In genomic region chr7:28961927-28962670, GRCm38 (mm10) we compare ENCODE assay signal across 8 mouse cellular contexts. TPM values are rescaled to one million over a fixed set of nuclear protein-coding genes. Genes with fewer than 3 reads are reported as not detected.
A peak's percentile ranks its signal among the peaks of the same experiment; 100 is the strongest.
DNase-seq lines count a peak whose midpoint lies in the region; ATAC-seq and TF ChIP-seq lines count a peak whose summit lies in the region.

Gene Actn4 (minus strand): TSS chr7:28962340.

- TF ChIP-seq POLR2A in lung, adult 2 months (IDR thresholded peaks at IDR 0.05; ENCODE audit: borderline replicate concordance, extremely low read depth, low read depth, low read length), result peak; percentile 98

- under 1% methylated on average over 75 of the region's 76 CpGs for WGBS in forebrain, embryonic 15.5 days
- WGBS in lung, adult 2 months, result under 1% methylated on average over 76 of the region's 76 CpGs

- peaks cover 44% of the 10 kb centered on the region for H3K4me1 ChIP-seq in forebrain, embryonic 15.5 days
- H3K4me1 ChIP-seq in lung, adult 2 months (ENCODE audit: control insufficient read depth, insufficient read depth, low read length), result peaks cover 22% of the 10 kb centered on the region

- H3K27ac ChIP-seq in forebrain, embryonic 15.5 days (replicated peaks), result peak within 1 kb of the TSS; percentile 89

- ATAC-seq in forebrain, embryonic 15.5 days (replicated peaks), result peak; percentile 92
- ATAC-seq in neutrophil, adult 5-6 weeks (ENCODE audit: extremely low read depth, insufficient number of reproducible peaks, low FRiP score, poor library complexity, severe bottlenecking), result peak; percentile 92

- no peaks in the 10 kb centered on the region for H3K9me3 ChIP-seq in forebrain, embryonic 15.5 days

- no peaks in the 10 kb centered on the region for H3K27me3 ChIP-seq in forebrain, embryonic 15.5 days

- H3K4me2 ChIP-seq in forebrain, embryonic 15.5 days (replicated peaks), result peak within 1 kb of the TSS; percentile 64

- intact Hi-C loops in heart, postnatal 25 days (cut with DNase I), result loop anchor here (2.0 kb wide), 1 partner anchor 23 kb away; no protein-coding TSS in a partner anchor

- H3K36me3 ChIP-seq in forebrain, embryonic 15.5 days, result no peaks in the 10 kb centered on the region

- peak within 1 kb of the TSS; percentile 97 for H3K9ac ChIP-seq in forebrain, embryonic 15.5 days (replicated peaks)

- no peak for TF ChIP-seq CTCF in lung, adult 2 months (IDR thresholded peaks at IDR 0.05; ENCODE audit: insufficient read depth, low read length)

- peak; percentile 98 for DNase-seq in ES-CJ7 (ENCODE audit: low read depth, low spot score)
- DNase-seq in cerebellum, adult 11 months, result peak; percentile 99
- peak; percentile 99 for DNase-seq in heart, postnatal 25 days (ENCODE audit: low spot score)
- peak; percentile 98 to 99 for DNase-seq in layer of hippocampus, adult 18-20 months (ENCODE audit: low spot score in 2 of 2)
- peak; percentile 97 for DNase-seq in lung, adult 2 months
- peak; percentile 98 for DNase-seq in thymus, adult 18-20 months

- peak within 1 kb of the TSS; percentile 94 for H3K4me3 ChIP-seq in forebrain, embryonic 15.5 days
- peak within 1 kb of the TSS; percentile 92 for H3K4me3 ChIP-seq in lung, adult 2 months (replicated peaks; ENCODE audit: extremely low read depth, low read depth, low read length)

RNA-seq across cellular contexts. Expression of gene Actn4, which starts in this region (rescaled TPM):
- 134 TPM in 2 replicates for polyA plus RNA-seq in forebrain, embryonic 15.5 days (2015; fragmentation: Nextera tagmentation; extraction: Ambion mirVana)
- 100 to 1,000 TPM in 1 of 2 experiments, 10 to 100 TPM in 1; 77.0 to 101 TPM for total RNA-seq in heart, postnatal 25 days (2021)
- 100 to 1,000 TPM; 127 to 136 TPM for total RNA-seq in layer of hippocampus, adult 18-20 months (2021)
- 314 and 324 TPM in 2 replicates for polyA plus RNA-seq in lung, adult 2 months (2012; rRNA removed)
- total RNA-seq in neutrophil, adult 5-6 weeks (2017), result 29.7 and 36.4 TPM in 2 replicates

Comparison
In these comparisons a context has a peak if more than half of its experiments do, and no peak if none do; other contexts are left out.
1. Peak in every context shown above with its lines: DNase-seq, ATAC-seq, H3K4me3 ChIP-seq and H3K27ac ChIP-seq.